Comparison of ENCODE assay signal across 11 mouse cellular contexts in the genomic region with DNA sequence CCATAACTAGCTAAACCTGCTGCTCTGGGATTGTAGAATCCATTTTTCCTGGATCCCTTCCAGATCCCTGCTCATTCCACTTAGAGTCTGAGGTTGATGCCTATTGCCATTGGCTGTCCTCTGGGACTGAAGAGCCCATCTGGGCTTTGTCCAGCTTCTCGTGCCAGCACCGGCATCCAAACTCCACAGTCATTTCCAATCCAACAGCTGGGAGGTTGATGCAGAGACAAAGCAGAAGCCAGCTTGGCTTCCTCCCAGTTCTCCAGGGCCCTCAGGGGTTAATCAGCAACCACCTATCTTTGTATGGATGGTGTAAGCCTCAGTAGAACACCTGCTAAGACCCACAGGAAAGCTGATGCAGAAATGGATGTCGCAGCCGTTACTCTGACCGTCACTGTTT.
DNase-seq lines count a peak whose midpoint lies in the region; ATAC-seq lines count a peak whose summit lies in the region.
"Had no signal": no experiment of that assay in that cellular context is flagged by ENCODE, and none has a peak within 500 bp of the region (broad histone marks: within the 10 kb centered on the region; RNA-seq: fewer than 3 reads in every experiment).

No protein-coding gene starts in this region.

- no peak overlapping the region for H3K4me2 ChIP-seq in hindbrain, embryonic 13.5 days
- no peak overlapping the region for H3K4me2 ChIP-seq in hindbrain, embryonic 12.5 days (replicated peaks)
- H3K4me2 ChIP-seq in midbrain, embryonic 15.5 days, result no peak overlapping the region
- H3K4me2 ChIP-seq in midbrain, embryonic 11.5 days, result no peak overlapping the region
- H3K4me2 ChIP-seq in heart, embryonic 13.5 days, result no peak overlapping the region
- H3K4me2 ChIP-seq in stomach, embryonic 16.5 days (ENCODE audit: low read depth, low read length), result no peak overlapping the region
- H3K4me2 ChIP-seq: stomach, embryonic 15.5 days had no signal

- H3K27ac ChIP-seq in hindbrain, embryonic 13.5 days, result no peak overlapping the region
- H3K27ac ChIP-seq in hindbrain, embryonic 12.5 days, result no peak overlapping the region
- H3K27ac ChIP-seq in midbrain, embryonic 15.5 days, result no peak overlapping the region
- H3K27ac ChIP-seq in midbrain, embryonic 11.5 days (ENCODE audit: low read depth, low read length), result no peak overlapping the region
- H3K27ac ChIP-seq in heart, embryonic 13.5 days (replicated peaks), result peak overlapping the region; percentile 64
- H3K27ac ChIP-seq in stomach, embryonic 16.5 days (ENCODE audit: low read length), result 0 out of 2 replicates have a peak overlapping the region, but pooled peaks have one; percentile 14
- H3K27ac ChIP-seq: macrophage; stomach, embryonic 15.5 days had no signal

- peaks cover 17% of the 10 kb centered on the region for H3K4me1 ChIP-seq in hindbrain, embryonic 13.5 days (replicated peaks)
- peaks cover 15% of the 10 kb centered on the region for H3K4me1 ChIP-seq in hindbrain, embryonic 12.5 days
- H3K4me1 ChIP-seq in midbrain, embryonic 15.5 days, result 0 out of 2 replicates have a peak, but pooled peaks cover 8% of the 10 kb centered on the region
- H3K4me1 ChIP-seq in midbrain, embryonic 11.5 days (ENCODE audit: control insufficient read depth, insufficient read depth, low read length), result peaks cover 14% of the 10 kb centered on the region
- H3K4me1 ChIP-seq in heart, embryonic 13.5 days, result peaks cover 28% of the 10 kb centered on the region
- peaks cover 7% of the 10 kb centered on the region for H3K4me1 ChIP-seq in stomach, embryonic 16.5 days (ENCODE audit: control insufficient read depth, insufficient read depth, low read length)

- no peak overlapping the region for H3K9ac ChIP-seq in hindbrain, embryonic 13.5 days
- H3K9ac ChIP-seq in hindbrain, embryonic 12.5 days, result no peak overlapping the region
- H3K9ac ChIP-seq in midbrain, embryonic 15.5 days, result no peak overlapping the region
- H3K9ac ChIP-seq in midbrain, embryonic 11.5 days (ENCODE audit: low read length), result no peak overlapping the region
- H3K9ac ChIP-seq in heart, embryonic 13.5 days, result no peak overlapping the region
- H3K9ac ChIP-seq in stomach, embryonic 16.5 days (ENCODE audit: low read length), result no peak overlapping the region
- H3K9ac ChIP-seq: stomach, embryonic 15.5 days had no signal

- H3K4me3 ChIP-seq in hindbrain, embryonic 13.5 days, result no peak overlapping the region
- H3K4me3 ChIP-seq in hindbrain, embryonic 12.5 days, result no peak overlapping the region
- no peak overlapping the region for H3K4me3 ChIP-seq in midbrain, embryonic 15.5 days
- H3K4me3 ChIP-seq in midbrain, embryonic 11.5 days (ENCODE audit: low read depth, low read length), result no peak overlapping the region
- H3K4me3 ChIP-seq in heart, embryonic 13.5 days, result no peak overlapping the region
- H3K4me3 ChIP-seq in stomach, embryonic 16.5 days (replicated peaks; ENCODE audit: low read length), result no peak overlapping the region
- H3K4me3 ChIP-seq: stomach, embryonic 15.5 days had no signal

- no peak for DNase-seq in midbrain, embryonic 11.5 days (ENCODE audit: low spot score, missing footprints)
- no peak for DNase-seq in thymus, postnatal 36 days
- no peak for DNase-seq in layer of hippocampus, adult 18-20 months (ENCODE audit: low spot score in 2 of 2)

- H3K27me3 ChIP-seq in hindbrain, embryonic 13.5 days, result 0 out of 2 replicates have a peak, but pooled peaks cover 6% of the 10 kb centered on the region
- H3K27me3 ChIP-seq in hindbrain, embryonic 12.5 days, result peaks cover 8% of the 10 kb centered on the region; the same call in 1 of the 2 replicates
- no peaks in the 10 kb centered on the region for H3K27me3 ChIP-seq in midbrain, embryonic 15.5 days (replicated peaks)
- H3K27me3 ChIP-seq in midbrain, embryonic 11.5 days (ENCODE audit: control insufficient read depth, insufficient read depth, low read length), result no peaks in the 10 kb centered on the region
- no peaks in the 10 kb centered on the region for H3K27me3 ChIP-seq in heart, embryonic 13.5 days (replicated peaks)
- no peaks in the 10 kb centered on the region for H3K27me3 ChIP-seq in stomach, embryonic 16.5 days (ENCODE audit: control insufficient read depth, insufficient read depth, low read length)
- H3K27me3 ChIP-seq: stomach, embryonic 15.5 days had no signal

- 57% methylated on average over 5 of the region's 5 CpGs for WGBS in hindbrain, embryonic 13.5 days
- WGBS in hindbrain, embryonic 12.5 days, result 71% methylated on average over 5 of the region's 5 CpGs
- 63% methylated on average over 5 of the region's 5 CpGs for WGBS in midbrain, embryonic 15.5 days
- WGBS in midbrain, embryonic 11.5 days, result 91% methylated on average over 5 of the region's 5 CpGs
- WGBS in heart, embryonic 13.5 days, result 68% methylated on average over 5 of the region's 5 CpGs
- 63% methylated on average over 5 of the region's 5 CpGs for WGBS in stomach, embryonic 16.5 days

- no peaks in the 10 kb centered on the region for H3K9me3 ChIP-seq in hindbrain, embryonic 13.5 days
- H3K9me3 ChIP-seq in hindbrain, embryonic 12.5 days (replicated peaks), result no peaks in the 10 kb centered on the region
- no peaks in the 10 kb centered on the region for H3K9me3 ChIP-seq in midbrain, embryonic 15.5 days
- H3K9me3 ChIP-seq in midbrain, embryonic 11.5 days (ENCODE audit: control insufficient read depth, low read length), result no peaks in the 10 kb centered on the region
- no peaks in the 10 kb centered on the region for H3K9me3 ChIP-seq in heart, embryonic 13.5 days
- no peaks in the 10 kb centered on the region for H3K9me3 ChIP-seq in stomach, embryonic 16.5 days (replicated peaks; ENCODE audit: control insufficient read depth, low read length)
- H3K9me3 ChIP-seq: G1E; stomach, embryonic 15.5 days had no signal

- H3K36me3 ChIP-seq in hindbrain, embryonic 13.5 days, result no peaks in the 10 kb centered on the region
- no peaks in the 10 kb centered on the region for H3K36me3 ChIP-seq in hindbrain, embryonic 12.5 days
- no peaks in the 10 kb centered on the region for H3K36me3 ChIP-seq in midbrain, embryonic 15.5 days (replicated peaks)
- H3K36me3 ChIP-seq in midbrain, embryonic 11.5 days (ENCODE audit: control insufficient read depth, insufficient read depth, low read length), result no peaks in the 10 kb centered on the region
- H3K36me3 ChIP-seq in heart, embryonic 13.5 days, result no peaks in the 10 kb centered on the region
- H3K36me3 ChIP-seq in stomach, embryonic 16.5 days (ENCODE audit: control insufficient read depth, insufficient read depth, low read length), result no peaks in the 10 kb centered on the region
- H3K36me3 ChIP-seq: G1E; stomach, embryonic 15.5 days had no signal

- peak; percentile 49; the same call in 1 of the 2 replicates for ATAC-seq in hindbrain, embryonic 13.5 days (ENCODE audit: low FRiP score)
- ATAC-seq in hindbrain, embryonic 12.5 days (ENCODE audit: low FRiP score), result no peak
- peak; percentile 14; the same call in 1 of the 2 replicates for ATAC-seq in midbrain, embryonic 15.5 days (replicated peaks)
- no peak for ATAC-seq in midbrain, embryonic 11.5 days (ENCODE audit: low FRiP score)
- no peak; the same call in 1 of the 2 replicates for ATAC-seq in heart, embryonic 13.5 days (ENCODE audit: extremely low read depth, insufficient number of reproducible peaks, low FRiP score, low TSS enrichment)
- peak; percentile 24; the same call in 1 of the 2 replicates for ATAC-seq in stomach, embryonic 16.5 days (ENCODE audit: insufficient read depth, low FRiP score)

Comparison
In these comparisons a context has a peak if more than half of its experiments do, and no peak if none do; other contexts are left out.
1. ATAC-seq: peak in hindbrain, embryonic 13.5 days (single experiment), midbrain, embryonic 15.5 days (single experiment) and stomach, embryonic 16.5 days (single experiment); none in hindbrain, embryonic 12.5 days (single experiment), midbrain, embryonic 11.5 days (single experiment) and heart, embryonic 13.5 days (single experiment).
2. H3K27ac ChIP-seq: peak in heart, embryonic 13.5 days (single experiment) and stomach, embryonic 16.5 days (single experiment); none in hindbrain, embryonic 13.5 days (single experiment), hindbrain, embryonic 12.5 days (single experiment), midbrain, embryonic 15.5 days (single experiment) and midbrain, embryonic 11.5 days (single experiment).